Mouse (Mus musculus): ENCODE results near the gene Sec14l5.
A peak's percentile ranks its signal among the peaks of the same experiment; 100 is the strongest.

The Sec14l5 gene

DNA sequence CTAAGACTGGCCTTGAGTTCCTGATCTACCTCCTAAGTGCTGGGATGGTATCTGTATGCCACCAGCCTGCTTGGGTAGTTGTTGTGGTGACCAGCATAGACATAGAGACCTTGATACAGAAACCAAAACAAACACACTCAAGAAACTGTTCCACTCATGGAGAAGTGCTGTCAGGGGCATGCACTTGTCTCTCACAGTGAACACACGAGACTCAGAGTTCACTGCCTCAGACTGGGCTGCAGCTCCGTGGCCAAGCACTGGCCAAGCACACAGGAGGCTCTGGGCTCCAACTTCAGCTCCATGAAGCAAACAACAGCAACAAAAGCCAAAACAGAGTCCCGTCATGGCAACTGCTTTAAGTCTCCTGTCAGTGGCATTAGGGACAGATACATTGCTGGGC, 8.1 kb downstream of the Sec14l5 start:
- no peak for DNase-seq

DNA sequence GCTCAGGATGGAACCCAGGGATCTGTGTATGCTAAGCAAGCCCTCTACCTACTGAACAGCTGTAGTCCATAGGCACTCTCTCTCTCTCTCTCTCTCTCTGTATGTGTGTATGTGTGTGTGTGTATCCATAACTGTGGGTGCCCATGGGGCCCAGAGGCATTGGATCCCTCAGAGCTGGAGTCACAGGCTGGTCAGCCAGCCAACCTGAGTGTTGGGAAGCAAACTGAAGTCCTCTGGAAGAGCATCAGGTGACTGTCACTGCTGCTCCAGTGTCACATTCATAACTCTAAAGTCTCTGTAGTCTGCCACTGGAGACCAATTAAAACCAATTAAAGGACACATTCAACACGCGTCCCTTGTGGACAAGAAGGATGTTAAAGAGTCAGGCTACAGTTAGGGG, 9.6 kb downstream of the Sec14l5 start:
- no peak for DNase-seq

DNA sequence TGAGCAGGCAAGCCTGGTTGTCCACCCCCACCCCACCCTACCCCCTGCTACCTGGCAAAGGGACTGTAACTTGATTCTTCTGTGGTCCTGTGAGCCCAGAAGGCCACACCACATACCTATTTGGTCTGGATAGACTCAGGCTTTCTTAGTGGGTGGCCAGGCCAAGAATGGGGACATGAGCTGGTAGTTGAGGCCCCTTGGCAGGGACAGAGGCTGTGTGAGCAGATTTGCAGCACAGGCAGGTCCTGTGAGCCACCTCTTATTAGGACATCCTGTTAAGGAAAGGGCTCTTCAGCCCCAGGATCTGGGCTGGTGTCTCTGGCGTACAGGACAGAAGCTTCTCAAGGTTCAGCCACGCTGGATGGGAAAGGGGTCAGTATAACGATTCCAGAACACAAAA, 10.2 kb downstream of the Sec14l5 start:
- DNase-seq: no peak

DNA sequence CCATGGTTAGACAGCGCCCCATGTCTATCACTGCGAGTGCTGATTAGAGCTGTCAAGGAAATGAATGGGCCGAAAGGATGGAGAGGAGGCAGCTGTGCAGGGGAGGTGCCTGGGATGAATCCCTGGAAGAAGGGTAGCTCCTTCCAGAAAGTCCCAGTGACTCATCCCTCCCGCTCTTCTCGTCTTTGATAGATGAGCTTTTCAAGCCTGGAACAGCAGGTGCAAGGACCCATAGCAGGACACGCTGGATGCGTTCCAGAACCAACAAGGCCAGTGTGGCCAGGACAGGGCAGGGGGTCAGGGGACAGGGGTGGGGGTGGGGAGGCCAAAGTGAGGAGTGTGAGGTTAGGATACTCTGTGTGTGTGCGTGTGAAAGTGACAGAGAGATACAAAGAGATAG, 12.3 kb downstream of the Sec14l5 start:
- no peak for DNase-seq

DNA sequence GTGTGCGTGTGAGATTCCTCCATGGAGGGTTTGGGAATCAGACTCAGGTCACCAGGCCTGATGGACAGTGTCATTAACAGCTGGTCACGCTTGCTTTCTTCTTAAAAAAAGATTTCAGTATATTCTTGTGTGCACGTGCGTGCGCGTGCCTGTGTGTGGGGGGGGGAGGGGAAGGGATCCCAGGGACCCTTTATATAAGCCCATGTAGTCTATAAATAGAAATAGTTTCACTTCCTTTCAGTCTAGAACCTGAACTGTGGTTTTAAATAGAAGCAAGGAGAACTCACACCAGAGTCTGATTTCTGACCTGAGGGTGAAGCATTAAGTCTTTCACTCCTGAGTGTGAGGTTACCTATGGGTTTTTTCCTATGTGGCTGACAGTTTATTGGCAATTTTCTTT, 17.4 kb downstream of the Sec14l5 start:
- DNase-seq: no peak

DNA sequence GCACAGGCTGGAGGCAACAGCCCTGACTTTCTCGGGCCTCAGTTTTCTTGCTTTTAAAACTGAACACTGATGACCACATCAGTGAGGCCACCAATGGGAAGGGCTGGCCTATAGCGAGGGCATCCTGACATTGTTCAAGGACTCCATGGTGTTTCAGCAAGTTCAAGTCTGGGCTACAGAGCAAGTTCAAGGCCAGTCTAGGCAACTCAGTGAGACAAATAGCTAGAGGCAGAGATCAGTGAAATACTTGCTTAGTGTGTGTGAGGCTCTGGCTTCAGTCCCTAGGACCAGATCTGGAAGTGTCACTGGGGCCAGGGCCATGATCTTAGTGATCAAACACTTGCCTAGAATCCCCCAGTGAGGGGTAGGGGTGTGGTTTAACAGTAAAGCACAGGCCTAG, 21.1 kb downstream of the Sec14l5 start:
- no peak for DNase-seq

DNA sequence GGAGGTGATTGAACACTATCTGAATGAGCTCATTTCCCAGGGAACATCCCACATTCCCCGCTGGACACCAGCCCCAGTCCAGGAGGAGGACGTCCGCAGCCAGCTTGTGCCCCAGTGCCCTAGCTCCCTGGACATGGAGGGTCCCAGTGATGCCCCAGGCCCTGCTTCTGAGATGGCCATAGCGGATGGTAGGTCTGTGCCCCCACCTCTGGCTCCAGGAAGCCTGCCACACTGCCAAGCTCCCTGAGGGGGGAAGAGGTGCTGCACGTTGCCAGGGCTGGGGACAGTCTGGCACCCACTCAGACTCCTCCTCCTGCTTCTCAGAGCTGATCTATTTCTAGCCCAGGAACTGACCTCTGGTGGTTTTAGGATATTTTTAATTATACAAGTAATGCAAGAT, 21.9 kb downstream of the Sec14l5 start:
- no peak for DNase-seq

DNA sequence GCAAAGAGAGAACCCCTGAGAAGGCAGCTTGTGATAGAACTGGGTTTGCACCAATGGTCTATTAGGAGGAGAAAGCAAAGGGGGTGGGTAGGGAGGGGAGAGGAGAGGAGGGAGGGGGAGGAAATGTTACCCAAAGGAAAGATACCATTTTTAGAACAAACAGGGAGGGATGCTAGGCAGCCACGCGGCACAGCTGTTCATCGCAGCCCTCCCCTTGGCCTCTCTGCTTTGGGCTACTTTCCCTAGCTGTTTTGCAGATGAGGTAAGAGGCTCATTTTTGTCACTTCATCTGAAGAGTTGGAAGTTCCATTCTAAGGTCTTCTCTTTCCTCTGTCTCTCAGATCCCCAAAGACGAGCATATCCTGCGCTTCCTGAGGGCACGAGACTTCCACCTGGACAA, 25.7 kb downstream of the Sec14l5 start:
- DNase-seq: no peak

DNA sequence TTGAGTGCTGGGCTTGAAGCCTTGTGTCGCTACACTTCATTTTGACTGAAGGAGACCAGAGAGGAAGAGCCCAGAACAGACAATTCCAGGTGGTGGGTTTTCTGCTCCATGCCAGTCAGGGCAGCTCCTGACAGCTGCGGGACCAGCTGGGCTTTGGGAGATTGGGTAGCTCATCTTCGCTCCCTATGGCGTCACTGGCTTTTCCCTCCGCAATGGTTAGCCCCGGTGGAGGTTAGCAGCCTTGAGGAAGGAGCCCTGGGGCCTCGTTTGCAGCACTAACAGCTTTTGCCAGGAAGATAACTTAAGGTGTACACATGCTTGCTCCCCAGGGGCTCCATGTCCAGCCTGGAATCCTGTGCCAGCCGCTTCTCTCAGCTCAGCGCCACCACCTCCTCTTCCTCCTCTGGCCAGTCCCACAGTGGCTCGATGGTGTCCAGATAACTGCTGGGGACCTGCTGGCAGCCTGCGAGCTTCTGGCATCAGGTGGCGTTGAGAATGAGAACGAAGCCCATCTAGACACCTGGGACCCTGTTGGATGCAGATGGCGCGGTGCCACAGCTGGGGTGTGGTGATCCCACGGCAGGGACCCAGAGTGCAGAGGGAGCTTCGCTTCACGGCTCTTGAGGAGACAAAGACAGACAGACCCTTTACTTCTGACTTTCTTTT, 36.5 kb downstream of the Sec14l5 start:
- no peak for DNase-seq

DNA sequence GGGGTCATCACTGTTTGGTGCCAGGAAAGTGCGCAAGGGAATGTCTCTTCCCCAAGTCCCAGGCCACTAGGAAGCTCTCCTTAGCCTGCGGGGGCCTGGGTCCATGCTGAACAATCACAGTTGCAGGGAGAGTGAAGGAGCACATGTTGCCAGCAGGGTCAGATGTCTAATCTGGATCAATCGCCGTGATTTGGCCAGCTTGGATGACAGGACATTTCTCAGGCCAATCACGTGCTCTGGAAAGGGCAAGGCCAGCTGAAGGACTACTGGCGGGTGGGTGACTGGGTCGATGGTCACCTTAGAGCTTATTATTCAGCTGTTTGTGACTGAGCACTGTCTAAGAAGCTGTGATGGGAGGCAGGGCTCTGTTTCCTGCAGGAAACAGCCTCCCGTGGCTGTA, 37.2 kb downstream of the Sec14l5 start:
- no peak for DNase-seq

DNA sequence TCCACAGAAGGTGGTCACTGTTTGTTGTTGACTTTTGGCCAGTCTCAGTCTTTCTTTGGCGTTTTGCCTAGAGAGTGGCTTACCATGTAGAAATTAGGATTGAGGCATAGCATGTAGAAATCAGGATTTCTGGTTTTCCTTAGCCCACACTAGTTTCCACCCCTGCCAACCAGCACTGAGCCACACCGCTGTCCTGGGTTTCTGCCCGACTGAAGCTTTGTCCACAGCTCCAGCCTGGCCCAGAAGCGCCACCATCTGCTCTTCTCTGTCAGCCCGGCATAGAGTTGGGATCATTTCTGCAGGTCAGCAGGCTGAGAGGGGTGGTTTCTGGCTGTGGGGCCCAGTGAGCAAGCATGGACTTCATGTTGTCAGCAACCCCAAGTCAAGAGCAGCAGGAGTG, 38.0 kb downstream of the Sec14l5 start:
- DNase-seq: no peak

DNA sequence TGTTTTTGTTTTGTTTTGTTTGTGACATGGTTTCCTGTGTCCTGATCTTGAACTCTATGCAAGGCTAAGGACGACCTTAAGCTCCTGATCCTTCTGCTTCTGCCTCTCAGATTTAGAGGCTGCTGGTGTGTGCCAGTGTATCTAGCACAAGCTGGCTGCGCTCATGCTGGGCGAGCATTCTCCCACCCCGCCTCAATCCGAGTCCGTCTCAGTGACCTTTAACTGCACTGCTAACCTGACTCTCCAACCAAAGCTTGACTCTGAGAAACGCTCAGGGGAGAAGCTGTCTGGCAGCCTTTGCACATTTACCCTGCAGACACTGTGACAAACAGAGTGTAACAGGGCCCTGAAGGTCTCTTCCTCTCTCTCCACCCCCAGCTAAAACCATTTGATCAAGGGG, 38.8 kb downstream of the Sec14l5 start:
- no peak for DNase-seq

DNA sequence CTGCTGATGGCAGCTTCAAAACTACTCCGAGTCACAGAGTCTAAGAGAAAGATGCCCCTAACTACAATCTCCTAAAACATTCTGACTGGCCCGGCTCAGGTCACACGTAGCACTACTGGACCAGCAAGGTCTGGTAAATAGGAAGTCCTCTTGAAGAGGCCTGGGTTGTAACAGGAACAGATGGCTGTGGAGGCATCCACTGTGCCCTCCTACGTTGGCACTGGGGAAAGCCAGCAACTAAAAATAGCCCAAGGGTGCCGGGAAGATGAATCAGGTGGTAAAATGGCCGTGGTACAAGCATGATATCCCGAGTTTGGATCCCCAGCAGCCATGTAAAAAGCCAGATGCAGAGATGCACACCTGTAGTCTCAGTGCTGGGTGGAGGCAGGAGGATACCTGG, 39.3 kb downstream of the Sec14l5 start:
- no peak for DNase-seq

DNA sequence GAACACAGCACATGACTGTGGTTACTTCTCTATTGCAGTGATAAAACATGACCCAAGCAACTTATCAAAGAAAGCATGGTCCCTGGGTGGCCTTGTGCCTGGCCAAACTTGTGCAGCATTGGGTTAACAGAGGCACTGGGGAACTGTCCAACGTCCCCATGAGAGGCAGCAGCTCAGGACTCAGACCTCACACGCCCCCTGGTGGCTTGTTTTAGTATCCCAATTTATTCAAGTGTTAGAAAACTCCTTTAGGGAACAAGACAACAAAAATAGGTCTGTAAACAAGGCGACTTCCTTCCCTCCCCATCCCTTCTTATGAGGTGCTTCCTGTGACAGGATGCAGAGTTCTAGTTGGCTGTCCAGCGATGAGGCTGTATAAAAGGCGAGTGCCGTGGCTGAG, 48.2 kb downstream of the Sec14l5 start:
- DNase-seq: peak; percentile 22 to 70

DNA sequence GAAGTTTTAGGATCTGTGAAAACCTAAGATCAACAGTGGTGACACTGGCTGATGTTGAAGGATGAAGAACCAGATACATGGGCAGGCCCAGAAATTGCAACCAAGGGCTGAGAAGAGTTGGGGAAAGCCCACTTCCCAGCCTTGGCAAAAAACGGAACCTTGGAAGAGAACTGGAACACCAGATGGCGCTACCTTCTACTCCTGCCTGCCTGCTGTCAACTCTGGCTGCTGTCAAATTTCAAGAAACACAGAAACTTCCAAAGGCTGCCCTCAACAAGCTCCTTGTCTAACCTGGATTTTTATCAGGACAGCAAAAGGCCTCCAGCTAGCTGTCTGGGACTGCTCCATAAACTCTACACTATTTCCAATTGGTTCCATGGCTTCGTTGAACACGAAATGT, 55.8 kb downstream of the Sec14l5 start:
- peak; percentile 38 to 74 for DNase-seq

DNA sequence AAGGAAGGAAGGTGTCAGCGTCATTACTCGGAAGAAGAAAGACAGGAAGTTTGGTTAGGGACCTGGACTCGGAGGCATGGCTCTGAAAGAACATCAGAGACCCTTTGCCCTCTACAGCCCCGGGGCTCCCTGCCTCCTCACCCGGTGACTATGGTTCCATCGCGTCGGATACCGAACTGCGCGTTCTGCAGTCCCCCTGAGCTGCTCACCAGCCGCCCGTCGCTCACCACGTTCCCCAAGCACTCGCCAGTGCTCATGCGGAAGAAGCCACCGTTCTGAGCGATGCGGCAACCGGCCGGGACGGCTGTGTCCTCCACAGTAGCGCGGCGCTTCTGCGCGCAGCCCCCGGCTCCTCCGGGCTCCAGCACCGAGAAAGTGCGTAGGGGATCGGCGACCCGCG, 56.3 kb downstream of the Sec14l5 start:
- peak; percentile 35 to 36 for DNase-seq

DNA sequence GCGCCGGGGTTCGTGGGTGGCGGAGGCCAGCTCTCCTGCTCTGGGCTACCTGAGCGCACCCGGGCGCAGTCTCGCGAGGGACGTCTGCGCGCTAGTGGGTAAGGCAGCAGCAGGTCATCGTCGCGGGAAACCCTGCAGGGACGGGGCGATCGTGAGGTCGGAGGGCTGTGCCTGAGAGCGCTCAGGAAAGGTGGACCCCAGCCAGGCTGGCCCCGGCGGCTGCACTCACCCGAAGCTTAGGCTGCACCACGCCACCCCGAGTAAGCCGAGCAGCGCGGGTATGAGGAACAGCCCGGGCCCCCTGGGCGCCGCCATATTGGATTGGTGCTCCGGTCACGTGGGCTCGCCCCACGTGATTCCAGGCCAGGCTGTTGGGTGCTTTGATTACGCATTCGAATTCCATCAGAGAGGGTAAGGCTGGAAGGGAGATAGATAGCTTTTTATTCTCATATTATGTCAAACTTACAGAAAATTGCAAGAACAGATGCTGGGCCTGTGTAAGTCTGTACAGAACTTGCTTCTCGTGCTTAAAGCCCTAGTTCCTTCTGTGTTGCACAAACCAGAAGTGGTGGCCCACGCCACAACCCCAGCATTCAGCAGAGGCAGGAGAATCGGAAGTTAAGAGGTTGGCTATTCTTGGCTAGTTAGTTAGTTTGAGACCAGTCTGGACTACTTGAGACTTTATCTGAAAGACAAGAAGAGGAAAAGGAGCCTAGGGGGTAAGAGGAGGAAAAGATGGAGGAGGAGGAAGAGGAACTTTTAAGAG, 56.9 kb downstream of the Sec14l5 start, which contains the start of gene Nagpa:
Gene Nagpa, minus strand, starts transcription at position 345 of the 766 bp plus-strand sequence.
- DNase-seq: peak; percentile 86 to 88

DNA sequence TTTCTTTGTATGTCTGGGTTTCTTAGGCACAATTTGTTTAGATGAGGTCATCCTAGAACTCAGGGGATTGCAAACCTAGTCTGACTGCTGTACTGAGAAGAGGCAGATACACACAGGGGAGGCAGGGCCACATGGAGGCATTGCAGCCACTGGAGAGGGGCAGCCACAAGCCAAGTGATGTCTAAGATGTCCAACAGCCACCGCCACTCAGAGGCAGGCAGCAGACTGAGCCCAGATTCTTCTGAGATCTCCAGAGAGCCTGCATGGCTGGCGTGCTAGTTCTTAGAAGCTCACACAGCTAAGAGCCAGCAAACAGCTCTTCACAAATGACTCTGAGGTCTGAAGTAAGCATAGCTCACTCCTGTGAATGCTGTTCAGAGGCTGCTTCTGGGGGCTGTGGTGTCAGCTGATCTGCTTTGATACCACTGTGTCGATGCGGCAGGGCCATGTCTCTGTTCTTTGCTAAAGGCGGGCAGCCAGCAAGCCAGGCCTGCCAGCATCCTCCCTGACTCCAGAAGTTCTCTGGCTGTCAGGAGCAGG, 58.6 kb downstream of the Sec14l5 start:
- DNase-seq: no peak

DNA sequence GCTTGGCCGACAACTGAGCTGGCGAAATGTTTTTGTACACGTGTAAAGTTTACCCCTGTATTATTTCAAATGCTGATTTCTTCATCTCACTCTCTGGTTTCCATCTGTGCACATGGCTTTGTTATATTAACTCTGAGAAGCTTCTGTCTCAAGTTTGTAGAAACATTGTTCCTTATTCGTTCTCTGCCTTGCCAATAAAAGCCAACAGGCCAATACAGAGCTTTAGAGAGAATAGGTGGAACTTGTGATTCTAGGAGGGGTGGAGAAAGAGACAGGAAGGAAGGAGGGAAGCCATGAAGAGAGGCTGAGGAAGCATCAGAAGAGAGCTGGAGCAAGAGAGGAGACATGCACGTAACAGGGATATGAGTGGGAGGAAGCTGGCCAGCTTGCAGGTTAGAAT, 59.1 kb downstream of the Sec14l5 start:
- no peak for DNase-seq

DNA sequence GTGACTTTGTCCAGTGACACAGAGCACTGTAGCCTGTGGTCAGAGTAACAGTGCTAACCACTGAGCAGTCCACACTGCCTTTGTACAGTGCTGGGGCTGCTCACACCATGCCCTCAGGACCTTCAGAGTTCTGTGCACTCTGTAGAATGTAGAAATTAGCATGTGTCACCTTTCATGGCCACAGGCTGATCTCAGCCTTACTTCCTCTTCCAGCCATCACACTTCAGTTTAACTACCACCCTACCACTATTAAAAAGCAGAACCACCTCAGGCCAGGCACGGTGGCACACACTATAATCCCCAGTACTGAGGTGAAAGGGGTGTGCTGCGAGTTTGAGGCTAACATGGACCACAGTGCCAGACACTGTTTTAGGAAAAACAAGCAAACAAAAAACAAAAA, 63.5 kb downstream of the Sec14l5 start:
- DNase-seq: no peak

DNA sequence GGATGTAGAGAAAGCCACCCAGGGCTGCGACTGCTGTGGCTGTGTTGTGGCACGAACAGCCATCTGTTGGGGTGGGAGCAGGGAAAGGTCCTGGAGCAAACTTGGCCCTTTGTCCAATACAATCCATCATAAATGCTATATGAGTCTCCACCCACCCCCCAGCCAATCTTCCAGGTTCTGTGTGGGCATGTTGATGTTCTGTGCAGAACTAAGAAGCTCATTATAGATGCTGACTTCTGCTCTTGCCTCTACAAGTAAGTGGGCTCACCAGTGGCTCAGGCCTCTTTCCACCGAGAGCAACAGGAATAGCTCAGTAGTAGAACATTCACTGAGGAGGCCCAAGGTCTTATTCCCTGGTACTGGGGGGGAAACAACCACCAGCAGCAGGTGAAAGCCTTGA, 65.2 kb downstream of the Sec14l5 start:
- DNase-seq: no peak

DNA sequence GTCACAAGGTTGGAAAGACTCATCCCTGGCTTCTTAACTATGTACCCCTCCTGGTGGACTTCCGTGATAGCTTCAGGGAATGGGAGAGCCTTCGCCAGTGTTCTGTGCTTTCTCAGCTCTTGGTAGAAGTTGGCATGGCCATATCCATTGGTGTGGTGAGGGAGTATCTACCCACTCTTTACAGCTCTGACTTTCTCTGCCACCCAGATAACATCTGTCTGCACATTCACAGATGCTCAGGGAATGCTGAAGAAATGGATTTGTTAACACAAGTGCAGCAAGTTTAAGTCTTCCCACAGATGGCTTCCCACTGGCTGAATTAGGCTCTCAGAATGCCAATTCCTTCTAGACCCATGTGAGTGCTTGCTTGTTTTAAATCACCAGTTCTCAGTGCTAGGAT, 67.2 kb downstream of the Sec14l5 start:
- no peak for DNase-seq

DNA sequence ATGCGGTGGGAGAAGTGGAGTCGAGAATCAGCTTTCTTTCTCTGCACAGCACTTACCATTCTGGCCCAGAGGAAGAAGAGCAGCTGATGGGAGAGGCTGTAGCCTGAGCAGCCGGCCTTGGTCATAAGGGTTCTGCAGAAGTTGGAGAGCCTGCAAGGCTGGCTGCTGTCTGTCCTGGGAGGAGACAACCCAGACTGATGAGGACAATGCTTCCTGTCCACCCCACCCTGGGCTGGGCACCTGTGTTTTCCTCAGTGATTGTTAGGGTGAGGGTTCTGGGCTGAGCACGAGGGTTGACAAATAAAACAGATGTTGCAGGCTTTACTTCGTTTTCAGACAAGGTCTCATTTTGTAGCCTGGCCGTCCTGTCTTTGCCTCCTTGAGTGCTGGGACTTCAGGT, 69.8 kb downstream of the Sec14l5 start:
- no peak for DNase-seq

DNA sequence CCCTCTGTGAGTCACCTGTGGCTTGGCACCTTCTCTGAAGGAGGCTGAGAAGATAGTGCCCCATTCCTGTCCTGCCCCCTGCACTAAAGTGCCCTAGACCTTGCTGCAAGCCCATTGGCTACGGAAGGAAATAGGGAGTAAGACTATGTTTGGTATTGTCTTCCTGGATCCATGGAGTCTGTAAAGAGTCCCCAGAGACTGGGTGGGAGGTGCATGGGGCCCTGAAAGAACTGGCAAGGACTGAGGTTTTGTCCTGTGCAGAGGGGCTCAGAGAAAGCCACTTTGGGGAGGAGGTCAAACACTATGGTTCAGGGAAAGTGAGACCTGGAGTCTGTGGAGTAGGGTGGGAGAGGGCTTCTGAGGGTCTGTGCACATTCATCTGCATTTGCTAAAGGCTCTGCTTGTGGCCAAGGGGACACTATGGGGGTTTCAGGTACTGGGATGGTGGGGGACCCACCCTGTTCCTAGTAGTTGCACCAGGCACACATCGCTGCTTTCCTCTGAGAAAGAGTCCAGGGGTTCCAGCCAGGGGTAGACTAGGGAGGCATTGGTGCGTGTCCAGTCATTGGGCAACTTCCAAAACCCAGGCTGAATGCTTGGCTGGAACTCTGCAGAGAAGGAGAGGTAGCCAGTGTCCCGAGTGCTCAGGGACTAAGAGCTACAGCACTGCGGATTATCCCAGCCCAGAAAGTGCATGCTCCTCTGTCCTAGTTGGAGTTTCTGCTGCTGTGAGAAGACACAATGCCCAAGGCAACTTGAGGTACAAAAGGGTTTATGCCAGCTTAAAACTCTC, 70.6 kb downstream of the Sec14l5 start:
- no peak for DNase-seq

All from lung, postnatal 4 days (tissue).